Mouse (Mus musculus): ENCODE data around the gene Upk1b.
"Not testable (repeated sequence)": the region's sequence is repeated elsewhere in the genome, so short reads cannot be mapped to it uniquely, and the experiment has no call there.

Upk1b gene

GRCm38 (mm10) chr16:38800091-38800490, at the start of gene Upk1b:
Upk1b (minus strand) TSS chr16:38800328.
- no peak for DNase-seq (ENCODE audit: low read depth, low spot score)

- DNase-seq (ENCODE audit: low read depth, low spot score): no peak
These were observed 28.5 kb upstream of the Upk1b start, which contains the start of gene 4930435E12Rik for GRCm38 (mm10) chr16:38828649-38829048. 4930435E12Rik (minus strand) TSS chr16:38828749.

GRCm38 (mm10) chr16:38812521-38812920, 12.4 kb upstream of the Upk1b start:
- peak; percentile 25 for DNase-seq (ENCODE audit: low read depth, low spot score)

GRCm38 (mm10) chr16:38810196-38810595, 10.1 kb upstream of the Upk1b start:
- DNase-seq (ENCODE audit: low read depth, low spot score): no peak

- not testable (repeated sequence) for DNase-seq (ENCODE audit: low read depth, low spot score)
These were observed 7.7 kb upstream of the Upk1b start for GRCm38 (mm10) chr16:38807796-38808195.

GRCm38 (mm10) chr16:38798957-38799450, 1.1 kb downstream of the Upk1b start:
- DNase-seq (ENCODE audit: low read depth, low spot score): no peak

GRCm38 (mm10) chr16:38793120-38793519, 7.0 kb downstream of the Upk1b start:
- no peak for DNase-seq (ENCODE audit: low read depth, low spot score)

GRCm38 (mm10) chr16:38789966-38790365, 10.2 kb downstream of the Upk1b start:
- no peak for DNase-seq (ENCODE audit: low read depth, low spot score)

- no peak for DNase-seq (ENCODE audit: low read depth, low spot score)
These were observed 11.1 kb downstream of the Upk1b start for GRCm38 (mm10) chr16:38789016-38789415.

- no peak for DNase-seq (ENCODE audit: low read depth, low spot score)
These were observed 14.8 kb downstream of the Upk1b start for GRCm38 (mm10) chr16:38785301-38785700.

GRCm38 (mm10) chr16:38782524-38783067, 17.5 kb downstream of the Upk1b start:
- DNase-seq (ENCODE audit: low read depth, low spot score): no peak

- DNase-seq (ENCODE audit: low read depth, low spot score): no peak
These were observed 18.2 kb downstream of the Upk1b start for GRCm38 (mm10) chr16:38781946-38782345.

GRCm38 (mm10) chr16:38780960-38781572, 19.1 kb downstream of the Upk1b start:
- DNase-seq (ENCODE audit: low read depth, low spot score): no peak

- DNase-seq (ENCODE audit: low read depth, low spot score): no peak
These were observed 23.8 kb downstream of the Upk1b start for GRCm38 (mm10) chr16:38776342-38776741.

GRCm38 (mm10) chr16:38774964-38775746, 25.0 kb downstream of the Upk1b start:
- no peak for DNase-seq (ENCODE audit: low read depth, low spot score)

- no peak for DNase-seq (ENCODE audit: low read depth, low spot score)
These were observed 27.1 kb downstream of the Upk1b start for GRCm38 (mm10) chr16:38772906-38773496.

GRCm38 (mm10) chr16:38771145-38771544, 29.0 kb downstream of the Upk1b start:
- DNase-seq (ENCODE audit: low read depth, low spot score): no peak

GRCm38 (mm10) chr16:38769529-38769928, 30.6 kb downstream of the Upk1b start:
- DNase-seq (ENCODE audit: low read depth, low spot score): no peak

GRCm38 (mm10) chr16:38768386-38768785, 31.7 kb downstream of the Upk1b start:
- DNase-seq (ENCODE audit: low read depth, low spot score): no peak

GRCm38 (mm10) chr16:38767761-38768160, 32.4 kb downstream of the Upk1b start:
- DNase-seq (ENCODE audit: low read depth, low spot score): no peak

- no peak for DNase-seq (ENCODE audit: low read depth, low spot score)
These were observed 33.5 kb downstream of the Upk1b start for GRCm38 (mm10) chr16:38766671-38767070.

- DNase-seq (ENCODE audit: low read depth, low spot score): no peak
These were observed 36.6 kb downstream of the Upk1b start for GRCm38 (mm10) chr16:38763508-38763907.
